Mouse (Mus musculus): ENCODE measurements around the gene Slco3a1.

DNA sequence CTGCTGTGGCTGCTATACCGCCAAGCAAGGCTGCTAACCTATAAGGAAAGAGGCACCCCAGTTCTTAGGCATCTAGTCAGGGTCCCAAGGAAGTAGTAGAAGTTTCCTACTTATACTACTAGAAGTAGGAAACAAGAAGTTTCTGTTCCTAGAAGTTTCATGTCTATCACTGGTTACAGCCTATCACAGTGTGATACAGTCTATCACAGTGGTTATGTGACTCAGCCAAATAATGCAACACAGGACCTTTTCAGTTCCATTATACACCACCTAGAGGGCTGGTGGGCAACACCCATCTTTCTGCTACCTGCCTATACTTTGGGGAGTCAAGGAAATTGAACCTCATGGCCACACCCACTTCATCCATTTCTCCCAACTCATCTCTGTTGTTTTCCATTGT is 104.8 kb downstream of the Slco3a1 start:
- TF ChIP-seq CTCF (IDR thresholded peaks at IDR 0.05; ENCODE audit: low read depth, low read length) (no peak), POLR2A (IDR thresholded peaks at IDR 0.05; ENCODE audit: extremely low read depth, insufficient read depth, low read length) (no peak)

Measured in liver, adult 2 months (tissue).